ENCODE assay signal across 9 mouse cellular contexts in genomic region chr2:117342547-117343239, GRCm38 (mm10). TPM values are rescaled to one million over a fixed set of nuclear protein-coding genes. Genes with fewer than 3 reads are reported as not detected.
DNase-seq lines count a peak whose midpoint lies in the region; ATAC-seq and TF ChIP-seq lines count a peak whose summit lies in the region.
"Had no signal": no experiment of that assay in that cellular context is flagged by ENCODE, and none has a peak within 500 bp of the region (broad histone marks: within the 10 kb centered on the region; RNA-seq: fewer than 3 reads in every experiment).

Rasgrp1 (minus strand) TSS chr2:117343001.

- H3K27ac ChIP-seq in embryonic facial prominence, embryonic 10.5 days (replicated peaks): 0 out of 2 replicates have a peak within 1 kb of the TSS, but pooled peaks have one; percentile 15
- no peak within 1 kb of the TSS for H3K27ac ChIP-seq in heart, embryonic 14.5 days (replicated peaks in 1 of 2; ENCODE audit: control insufficient read depth in 1 of 2, insufficient read depth in 1 of 2, low read depth in 2 of 2, low read length in 2 of 2)
- no peak within 1 kb of the TSS for H3K27ac ChIP-seq in kidney, postnatal 0 days
- no peak within 1 kb of the TSS for H3K27ac ChIP-seq in liver, embryonic 13.5 days
- H3K27ac ChIP-seq in stomach, embryonic 15.5 days: no peak within 1 kb of the TSS

- DNase-seq in cerebellum, postnatal 14 days: peak; percentile 24 to 28
- no peak for DNase-seq in cerebellum, postnatal 4 days (ENCODE audit: low spot score in 2 of 2)
- DNase-seq in embryonic facial prominence, embryonic 10.5 days (ENCODE audit: low spot score): peak; percentile 62
- no peak for DNase-seq in kidney, postnatal 0 days (ENCODE audit: low spot score)
- DNase-seq in liver, embryonic 13.5 days: no peak

- peak within 1 kb of the TSS; percentile 42; the same call in 1 of the 2 replicates for H3K9ac ChIP-seq in heart, embryonic 14.5 days (ENCODE audit: low read length)
- peak within 1 kb of the TSS; percentile 31; the same call in 1 of the 2 replicates for H3K9ac ChIP-seq in kidney, postnatal 0 days (ENCODE audit: low read depth, low read length)
- no peak within 1 kb of the TSS for H3K9ac ChIP-seq in liver, embryonic 13.5 days
- 0 out of 2 replicates have a peak within 1 kb of the TSS, but pooled peaks have one; percentile 10 for H3K9ac ChIP-seq in stomach, embryonic 15.5 days

- H3K4me2 ChIP-seq in heart, embryonic 14.5 days (ENCODE audit: low read length): peak within 1 kb of the TSS; percentile 93
- H3K4me2 ChIP-seq in kidney, postnatal 0 days (ENCODE audit: low read length): peak within 1 kb of the TSS; percentile 76
- peak within 1 kb of the TSS; percentile 64 for H3K4me2 ChIP-seq in liver, embryonic 13.5 days
- H3K4me2 ChIP-seq in stomach, embryonic 15.5 days: peak within 1 kb of the TSS; percentile 90

- peak; percentile 25; the same call in 1 of the 2 replicates for TF ChIP-seq CTCF in kidney, postnatal 0 days (IDR thresholded peaks at IDR 0.05; ENCODE audit: low read depth)

- H3K9me3 ChIP-seq in embryonic facial prominence, embryonic 10.5 days: no peaks in the 10 kb centered on the region
- H3K9me3 ChIP-seq in heart, embryonic 14.5 days (ENCODE audit: control insufficient read depth, low read length): no peaks in the 10 kb centered on the region
- no peaks in the 10 kb centered on the region for H3K9me3 ChIP-seq in kidney, postnatal 0 days (replicated peaks; ENCODE audit: low read length)
- no peaks in the 10 kb centered on the region for H3K9me3 ChIP-seq in liver, embryonic 13.5 days (replicated peaks)
- H3K9me3 ChIP-seq in stomach, embryonic 15.5 days: no peaks in the 10 kb centered on the region

- WGBS in embryonic facial prominence, embryonic 10.5 days: 2% methylated on average over 56 of the region's 56 CpGs
- 2% methylated on average over 56 of the region's 56 CpGs for WGBS in heart, embryonic 14.5 days
- 1% methylated on average over 54 of the region's 56 CpGs for WGBS in kidney, postnatal 0 days
- WGBS in liver, embryonic 13.5 days (ENCODE audit: insufficient replicate concordance): 2% methylated on average over 56 of the region's 56 CpGs
- WGBS in stomach, embryonic 15.5 days: 2% methylated on average over 55 of the region's 56 CpGs

- no peaks in the 10 kb centered on the region for H3K36me3 ChIP-seq in embryonic facial prominence, embryonic 10.5 days (replicated peaks)
- H3K36me3 ChIP-seq in heart, embryonic 14.5 days (ENCODE audit: control insufficient read depth, insufficient read depth, low read length): no peaks in the 10 kb centered on the region
- H3K36me3 ChIP-seq in kidney, postnatal 0 days (ENCODE audit: insufficient read depth, low read length): no peaks in the 10 kb centered on the region
- H3K36me3 ChIP-seq in liver, embryonic 13.5 days: no peaks in the 10 kb centered on the region
- H3K36me3 ChIP-seq in stomach, embryonic 15.5 days: no peaks in the 10 kb centered on the region

- peaks cover 15% of the 10 kb centered on the region for H3K4me1 ChIP-seq in embryonic facial prominence, embryonic 10.5 days
- peaks cover 3 to 5% of the 10 kb centered on the region in 2 experiments; a peak in 1 of 4 replicates for H3K4me1 ChIP-seq in heart, embryonic 14.5 days (ENCODE audit: control insufficient read depth in 2 of 2, insufficient read depth in 2 of 2, low read length in 2 of 2)
- no peaks in the 10 kb centered on the region for H3K4me1 ChIP-seq in kidney, postnatal 0 days (replicated peaks; ENCODE audit: insufficient read depth, low read length)
- peaks cover 12% of the 10 kb centered on the region; the same call in 1 of the 2 replicates for H3K4me1 ChIP-seq in liver, embryonic 13.5 days (replicated peaks)
- peaks cover 12% of the 10 kb centered on the region; the same call in 1 of the 2 replicates for H3K4me1 ChIP-seq in stomach, embryonic 15.5 days

- ATAC-seq in heart, embryonic 14.5 days (ENCODE audit: insufficient number of reproducible peaks, insufficient read depth, low FRiP score, low read depth): no peak
- peak; percentile 54; the same call in 1 of the 2 replicates for ATAC-seq in kidney, postnatal 0 days (replicated peaks; ENCODE audit: low FRiP score, low read depth)
- ATAC-seq in liver, embryonic 13.5 days (ENCODE audit: low read depth): peak; percentile 34; the same call in 1 of the 2 replicates
- ATAC-seq in monocyte, adult 5-6 weeks (replicated peaks; ENCODE audit: insufficient number of reproducible peaks, low FRiP score, low TSS enrichment, poor library complexity, severe bottlenecking): peak; percentile 52
- 0 out of 2 replicates have a peak, but pooled peaks have one; percentile 30 for ATAC-seq in stomach, embryonic 15.5 days (ENCODE audit: insufficient read depth, low FRiP score, low read depth)

- H3K27me3 ChIP-seq in embryonic facial prominence, embryonic 10.5 days (replicated peaks; ENCODE audit: low read depth, poor library complexity, severe bottlenecking): peaks cover 58% of the 10 kb centered on the region
- H3K27me3 ChIP-seq in heart, embryonic 14.5 days (ENCODE audit: control insufficient read depth, insufficient read depth, low read length): peaks cover 28% of the 10 kb centered on the region
- peaks cover 10% of the 10 kb centered on the region; the same call in 1 of the 2 replicates for H3K27me3 ChIP-seq in kidney, postnatal 0 days (ENCODE audit: insufficient read depth, low read length)
- H3K27me3 ChIP-seq in liver, embryonic 13.5 days: peaks cover 34% of the 10 kb centered on the region
- H3K27me3 ChIP-seq in stomach, embryonic 15.5 days (replicated peaks): peaks cover 17% of the 10 kb centered on the region; the same call in 1 of the 2 replicates

- peak within 1 kb of the TSS; percentile 66 for H3K4me3 ChIP-seq in embryonic facial prominence, embryonic 10.5 days
- H3K4me3 ChIP-seq in heart, embryonic 14.5 days (ENCODE audit: control insufficient read depth in 1 of 2, insufficient read depth in 1 of 2, low read depth in 1 of 2, low read length in 2 of 2): peak within 1 kb of the TSS; percentile 49 to 51
- peak within 1 kb of the TSS; percentile 45 for H3K4me3 ChIP-seq in kidney, postnatal 0 days (replicated peaks; ENCODE audit: low read depth, low read length)
- peak within 1 kb of the TSS; percentile 49 for H3K4me3 ChIP-seq in liver, embryonic 13.5 days (replicated peaks)
- peak within 1 kb of the TSS; percentile 46 for H3K4me3 ChIP-seq in stomach, embryonic 15.5 days (replicated peaks)

RNA-seq across cellular contexts. Expression of gene Rasgrp1, which starts in this region (rescaled TPM):
- polyA plus RNA-seq in embryonic facial prominence, embryonic 10.5 days (2016; fragmentation: Nextera tagmentation; extraction: Ambion mirVana): 0.47 and 0.55 TPM in 2 replicates
- 0.16 and 0.18 TPM in 2 replicates for polyA plus RNA-seq in heart, embryonic 14.5 days (2014; fragmentation: Nextera tagmentation; extraction: Ambion mirVana)
- polyA plus RNA-seq in kidney, postnatal 0 days (2015; fragmentation: Nextera tagmentation; extraction: Ambion mirVana): 0.46 and 0.70 TPM in 2 replicates
- polyA plus RNA-seq in liver, embryonic 13.5 days (2015; fragmentation: Nextera tagmentation; extraction: Ambion mirVana): 0.35 and 0.40 TPM in 2 replicates
- total RNA-seq in monocyte, adult 5-6 weeks (2017): 51.1 to 76.6 TPM (median 54.2 TPM) in 3 replicates
- polyA plus RNA-seq in stomach, embryonic 15.5 days (2015; fragmentation: Nextera tagmentation; extraction: Ambion mirVana): 1.3 and 1.5 TPM in 2 replicates
- total RNA-seq: MEL had no signal

Comparison
In these comparisons a context has a peak if more than half of its experiments do, and no peak if none do; other contexts are left out.
1. DNase-seq: peak in cerebellum, postnatal 14 days (2 of 2); none in cerebellum, postnatal 4 days (0 of 2), kidney, postnatal 0 days (single experiment) and liver, embryonic 13.5 days (single experiment).
2. Peak in DNase-seq, H3K4me3 ChIP-seq and H3K27ac ChIP-seq in embryonic facial prominence, embryonic 10.5 days; RNA of the gene not detected or under 1 TPM.
3. Peak in ATAC-seq, H3K4me3 ChIP-seq, H3K9ac ChIP-seq and H3K4me2 ChIP-seq in kidney, postnatal 0 days; RNA of the gene not detected or under 1 TPM.
4. Peak in ATAC-seq, H3K4me3 ChIP-seq and H3K4me2 ChIP-seq in liver, embryonic 13.5 days; RNA of the gene not detected or under 1 TPM.
5. Peak in every context shown above with its lines, with median percentiles within 50 percentile points of each other: H3K4me3 ChIP-seq and H3K4me2 ChIP-seq.